Mouse (Mus musculus): Measurements from ENCODE around the gene Acbd3.

Acbd3 gene

GRCm38 (mm10) chr1:180782906-180783579, 57.2 kb downstream of the Acbd3 start:
- no peak for DNase-seq (ENCODE audit: low read depth, low spot score)

DNA sequence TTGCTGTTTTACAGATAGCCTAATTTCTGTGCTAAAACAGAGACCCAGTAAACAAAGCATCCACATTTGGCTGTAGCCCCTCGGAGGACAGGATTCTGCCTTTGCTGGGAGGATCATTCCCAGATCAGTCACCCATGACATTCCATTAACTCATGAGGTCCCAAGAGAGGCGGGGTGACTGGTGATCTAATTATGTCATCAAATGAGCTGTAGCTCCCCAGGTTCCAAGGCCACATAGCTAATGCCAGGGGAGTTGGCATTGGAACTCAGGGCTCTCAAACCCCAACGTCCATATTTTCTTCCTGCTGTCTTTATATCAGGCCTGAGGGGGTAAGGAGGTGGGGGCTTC, 57.7 kb downstream of the Acbd3 start:
- no peak for DNase-seq (ENCODE audit: low read depth, low spot score)

DNA sequence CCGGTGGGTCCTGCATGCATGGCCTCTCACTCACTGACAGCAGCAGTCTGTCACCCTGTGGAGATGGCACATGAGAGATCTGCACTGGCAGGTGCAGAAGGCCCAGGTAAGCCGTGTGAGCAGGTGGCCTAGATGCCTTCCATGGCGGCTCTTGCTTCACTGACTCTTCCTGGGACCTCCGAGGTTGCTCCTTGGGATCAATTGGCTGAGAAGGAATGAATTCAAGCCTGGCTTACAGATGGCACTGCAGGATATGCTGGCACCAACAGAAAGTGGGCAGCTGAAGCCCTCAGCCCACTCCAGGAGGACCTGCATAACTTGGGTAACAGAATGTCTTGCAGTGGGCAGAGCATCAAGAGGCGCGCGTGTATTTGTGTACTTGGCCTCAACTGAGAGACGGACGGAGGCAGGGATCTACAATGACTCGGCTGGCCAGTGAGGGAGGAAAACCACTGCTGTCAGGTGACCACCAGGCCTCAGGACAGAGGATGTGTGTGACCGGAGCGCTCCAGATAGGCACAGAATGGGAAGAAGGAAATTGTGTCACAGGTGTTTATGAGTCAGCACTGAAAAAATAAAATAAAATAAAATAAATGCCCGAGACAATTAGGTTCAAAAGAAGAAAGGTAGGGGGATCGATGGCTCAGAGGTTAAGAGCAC, 66.1 kb downstream of the Acbd3 start:
- no peak for DNase-seq (ENCODE audit: low read depth, low spot score)

- DNase-seq (ENCODE audit: low read depth, low spot score) = no peak
Observed at GRCm38 (mm10) chr1:180792814-180793213, 67.0 kb downstream of the Acbd3 start.

- DNase-seq (ENCODE audit: low read depth, low spot score) = no peak
Observed at GRCm38 (mm10) chr1:180793445-180794117, 67.7 kb downstream of the Acbd3 start.

- no peak for DNase-seq (ENCODE audit: low read depth, low spot score)
Observed at GRCm38 (mm10) chr1:180794170-180794569, 68.3 kb downstream of the Acbd3 start.

- no peak for DNase-seq (ENCODE audit: low read depth, low spot score)
Observed at GRCm38 (mm10) chr1:180798660-180799059, 72.8 kb downstream of the Acbd3 start.

- DNase-seq (ENCODE audit: low read depth, low spot score) = no peak
Observed at GRCm38 (mm10) chr1:180799253-180799652, 73.4 kb downstream of the Acbd3 start.

GRCm38 (mm10) chr1:180800022-180800421, 74.2 kb downstream of the Acbd3 start:
- DNase-seq (ENCODE audit: low read depth, low spot score) = no peak

- DNase-seq (ENCODE audit: low read depth, low spot score) = no peak
Observed at GRCm38 (mm10) chr1:180800814-180801213, 75.0 kb downstream of the Acbd3 start.

- DNase-seq (ENCODE audit: low read depth, low spot score) = no peak
Observed at GRCm38 (mm10) chr1:180801466-180801994, 75.7 kb downstream of the Acbd3 start.
